Mouse (Mus musculus): Measurements from ENCODE around the gene Evc. TPM values are rescaled to one million over a fixed set of nuclear protein-coding genes. Genes with fewer than 3 reads are reported as not detected.

Evc gene
- total RNA-seq (2015; ENCODE audit: low replicate concordance) (not detected in 2 replicates), total RNA-seq (2017; ENCODE audit: low replicate concordance) (0.51 TPM in 1 of 2 replicates, not detected in the other)

GRCm38 (mm10) chr5:37336485-37337105 is at the start of gene Evc:
Gene Evc, minus strand, starts transcription at chr5:37336894.
- ATAC-seq (replicated peaks; ENCODE audit: low FRiP score, poor library complexity, severe bottlenecking) = no peak

GRCm38 (mm10) chr5:37383570-37383969 is 46.9 kb upstream of the Evc start:
- ATAC-seq (replicated peaks; ENCODE audit: low FRiP score, poor library complexity, severe bottlenecking) = no peak

- no peak for ATAC-seq (replicated peaks; ENCODE audit: low FRiP score, poor library complexity, severe bottlenecking)
Observed at GRCm38 (mm10) chr5:37380641-37381040, 43.9 kb upstream of the Evc start.

GRCm38 (mm10) chr5:37377376-37377775 is 40.7 kb upstream of the Evc start:
- ATAC-seq (replicated peaks; ENCODE audit: low FRiP score, poor library complexity, severe bottlenecking) = no peak

GRCm38 (mm10) chr5:37368796-37369195 is 32.1 kb upstream of the Evc start:
- no peak for ATAC-seq (replicated peaks; ENCODE audit: low FRiP score, poor library complexity, severe bottlenecking)

- no peak for ATAC-seq (replicated peaks; ENCODE audit: low FRiP score, poor library complexity, severe bottlenecking)
Observed at GRCm38 (mm10) chr5:37365751-37366150, 29.1 kb upstream of the Evc start.

GRCm38 (mm10) chr5:37363284-37363683 is 26.6 kb upstream of the Evc start:
- no peak for ATAC-seq (replicated peaks; ENCODE audit: low FRiP score, poor library complexity, severe bottlenecking)

- ATAC-seq (replicated peaks; ENCODE audit: low FRiP score, poor library complexity, severe bottlenecking) = no peak
Observed at GRCm38 (mm10) chr5:37362618-37363017, 25.9 kb upstream of the Evc start.

GRCm38 (mm10) chr5:37356027-37356426 is 19.3 kb upstream of the Evc start:
- no peak for ATAC-seq (replicated peaks; ENCODE audit: low FRiP score, poor library complexity, severe bottlenecking)

GRCm38 (mm10) chr5:37354385-37354784 is 17.7 kb upstream of the Evc start:
- no peak for ATAC-seq (replicated peaks; ENCODE audit: low FRiP score, poor library complexity, severe bottlenecking)

- ATAC-seq (replicated peaks; ENCODE audit: low FRiP score, poor library complexity, severe bottlenecking) = no peak
Observed at GRCm38 (mm10) chr5:37351791-37352190, 15.1 kb upstream of the Evc start.

- ATAC-seq (replicated peaks; ENCODE audit: low FRiP score, poor library complexity, severe bottlenecking) = no peak
Observed at GRCm38 (mm10) chr5:37343962-37344361, 7.3 kb upstream of the Evc start.

GRCm38 (mm10) chr5:37338288-37338687 is 1.6 kb upstream of the Evc start, which contains the start of gene Evc2:
Gene Evc2, plus strand, starts transcription at chr5:37338499.
- ATAC-seq (replicated peaks; ENCODE audit: low FRiP score, poor library complexity, severe bottlenecking) = no peak

GRCm38 (mm10) chr5:37337696-37338095 is 1.0 kb upstream of the Evc start:
- ATAC-seq (replicated peaks; ENCODE audit: low FRiP score, poor library complexity, severe bottlenecking) = no peak

- no peak for ATAC-seq (replicated peaks; ENCODE audit: low FRiP score, poor library complexity, severe bottlenecking)
Observed at GRCm38 (mm10) chr5:37335061-37335460, 1.6 kb downstream of the Evc start.

- ATAC-seq (replicated peaks; ENCODE audit: low FRiP score, poor library complexity, severe bottlenecking) = no peak
Observed at GRCm38 (mm10) chr5:37332066-37332465, 4.6 kb downstream of the Evc start.

GRCm38 (mm10) chr5:37331133-37331505 is 5.6 kb downstream of the Evc start:
- no peak for ATAC-seq (replicated peaks; ENCODE audit: low FRiP score, poor library complexity, severe bottlenecking)

GRCm38 (mm10) chr5:37330449-37331132 is 6.1 kb downstream of the Evc start:
- no peak for ATAC-seq (replicated peaks; ENCODE audit: low FRiP score, poor library complexity, severe bottlenecking)

GRCm38 (mm10) chr5:37326675-37327074 is 10.0 kb downstream of the Evc start:
- no peak for ATAC-seq (replicated peaks; ENCODE audit: low FRiP score, poor library complexity, severe bottlenecking)

- no peak for ATAC-seq (replicated peaks; ENCODE audit: low FRiP score, poor library complexity, severe bottlenecking)
Observed at GRCm38 (mm10) chr5:37320761-37321160, 15.9 kb downstream of the Evc start.

GRCm38 (mm10) chr5:37320174-37320573 is 16.5 kb downstream of the Evc start:
- no peak for ATAC-seq (replicated peaks; ENCODE audit: low FRiP score, poor library complexity, severe bottlenecking)
